Mouse (Mus musculus) limb, embryonic 15.5 days (tissue): ENCODE measurements around the gene Insyn1. TPM values are rescaled to one million over a fixed set of nuclear protein-coding genes. Genes with fewer than 3 reads are reported as not detected.

Experiments used
- ATAC-seq: fragments of 200-750 bp; cut with Nextera tagmentation; 2 replicates; pipeline ENCODE4 v1.8.0; 2017; ENCODE audit warnings: low read depth, moderate TSS enrichment; ENCODE audit not compliant: insufficient number of reproducible peaks, low FRiP score, low TSS enrichment
- H3K27ac ChIP-seq: fragments of 300-500 bp; sonication (generic); 2 replicates; pipeline ENCODE4 v1.5.1; 2015; ENCODE audit warnings: moderate library complexity, mild to moderate bottlenecking, inconsistent platforms
- H3K27me3 ChIP-seq: fragments of 300-500 bp; sonication (generic); 2 replicates; pipeline ENCODE4 v1.6.1; 2015; ENCODE audit warnings: inconsistent platforms
- H3K36me3 ChIP-seq: fragments of 300-500 bp; sonication (generic); 2 replicates; pipeline ENCODE4 v1.6.1; 2015; ENCODE audit warnings: inconsistent platforms
- H3K4me1 ChIP-seq: fragments of 300-500 bp; sonication (generic); 2 replicates; pipeline ENCODE4 v1.6.1; 2015; ENCODE audit warnings: inconsistent platforms
- H3K4me2 ChIP-seq: fragments of 300-500 bp; sonication (generic); 2 replicates; pipeline ENCODE4 v1.6.1; 2015; ENCODE audit warnings: mild to moderate bottlenecking, inconsistent platforms
- H3K4me3 ChIP-seq: fragments of 300-500 bp; sonication (generic); 2 replicates; pipeline ENCODE4 v1.5.1; 2015; ENCODE audit warnings: mild to moderate bottlenecking, inconsistent platforms
- H3K9ac ChIP-seq: fragments of 300-500 bp; sonication (generic); 2 replicates; pipeline ENCODE4 v1.6.1; 2015; ENCODE audit warnings: inconsistent platforms
- H3K9me3 ChIP-seq: fragments of 300-500 bp; sonication (generic); 2 replicates; pipeline ENCODE4 v1.6.1; 2016; ENCODE audit warnings: inconsistent platforms
- WGBS: fragments of 180-500 bp; shearing (Covaris S2); methylation state at CpG from one replicate; pipeline ENCODE4 v1.1.7; 2015; 5-methylcytosine and 5-hydroxymethylcytosine counted together
- polyA plus RNA-seq: library from polyadenylated mRNA; unstranded; fragments of >200 nt; fragmentation: Nextera tagmentation; extraction: Ambion mirVana; gene quantifications from 2 replicates; pipeline ENCODE4 v1.2.1, GENCODE M21; 2015

Gene Insyn1
- polyA plus RNA-seq, 1 experiment from 2014 or later: 3.2 TPM

DNA sequence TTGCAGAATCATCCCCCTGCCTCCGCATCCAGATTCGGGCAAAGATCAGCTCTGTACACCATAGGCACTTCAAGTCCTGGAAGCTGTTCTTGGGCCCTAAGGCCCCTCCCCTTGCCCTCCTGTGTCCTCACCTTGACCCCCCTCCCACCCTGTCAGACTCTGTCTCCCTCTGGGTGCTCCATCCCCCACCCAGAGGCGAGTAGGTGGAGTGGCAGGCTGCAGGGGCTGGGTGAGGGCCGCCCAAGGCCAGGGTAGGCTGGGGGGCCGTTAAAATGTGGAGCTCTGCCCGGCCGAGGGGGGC, 1.4 kb downstream of the Insyn1 start:
- 23% methylated on average over 7 of the region's 7 CpGs for WGBS
- H3K27ac ChIP-seq: no peak overlapping the region
- H3K4me1 ChIP-seq: peaks cover 37% of the 10 kb centered on the region
- H3K4me3 ChIP-seq: peak overlapping the region; percentile 73
- H3K36me3 ChIP-seq: no peaks in the 10 kb centered on the region
- no peaks in the 10 kb centered on the region for H3K9me3 ChIP-seq
- ATAC-seq: no peak
- peak overlapping the region; percentile 93 for H3K4me2 ChIP-seq
- H3K27me3 ChIP-seq: peaks cover 11% of the 10 kb centered on the region
- peak overlapping the region; percentile 31; the same call in 1 of the 2 replicates for H3K9ac ChIP-seq

DNA sequence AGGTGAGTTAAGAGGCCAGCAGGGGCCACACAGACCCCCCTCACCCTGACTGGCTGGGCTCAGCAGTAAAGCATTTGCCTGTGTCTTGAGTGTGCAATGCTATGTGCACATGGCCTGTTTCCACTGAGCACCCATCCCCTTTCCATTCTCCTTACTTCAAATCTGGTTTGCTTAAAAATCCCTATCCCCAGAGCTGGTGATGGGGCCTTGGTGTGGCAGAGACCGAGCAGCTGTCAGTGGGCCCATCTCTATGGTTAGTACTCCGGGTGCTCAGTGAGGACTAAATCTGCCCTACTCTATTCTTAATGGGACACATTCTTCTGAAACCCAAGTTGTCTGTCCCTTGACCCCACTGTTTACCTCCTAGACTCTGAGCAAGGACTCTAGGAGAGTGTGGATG, 2.0 kb downstream of the Insyn1 start:
- no peak overlapping the region for H3K27ac ChIP-seq
- no peak for ATAC-seq
- 73% methylated on average over 2 of the region's 2 CpGs for WGBS
- no peak overlapping the region for H3K9ac ChIP-seq
- peak overlapping the region; percentile 73; the same call in 1 of the 2 replicates for H3K4me3 ChIP-seq
- peak overlapping the region; percentile 93 for H3K4me2 ChIP-seq
- H3K27me3 ChIP-seq: peaks cover 11% of the 10 kb centered on the region
- H3K4me1 ChIP-seq: peaks cover 37% of the 10 kb centered on the region
- H3K9me3 ChIP-seq: no peaks in the 10 kb centered on the region
- H3K36me3 ChIP-seq: no peaks in the 10 kb centered on the region

DNA sequence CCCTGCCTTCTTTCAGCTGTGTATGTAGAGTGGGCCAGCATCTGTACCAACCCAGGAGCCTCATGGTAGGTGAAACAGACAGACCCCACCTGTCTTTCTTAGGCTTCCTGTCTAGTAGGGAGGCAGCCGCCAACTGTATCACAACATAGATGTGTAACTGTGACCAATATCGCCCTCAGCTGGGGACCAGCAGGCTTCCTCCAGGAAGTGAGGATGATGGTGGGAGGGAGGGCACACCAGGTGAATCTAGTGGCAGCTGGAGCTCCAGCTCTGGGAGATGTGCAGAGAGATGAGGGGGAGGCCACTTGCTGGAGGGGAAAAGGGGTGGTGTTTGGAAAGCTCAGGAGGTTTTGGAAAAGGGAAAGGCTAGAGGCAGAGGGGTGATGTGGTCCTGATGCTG, 6.6 kb downstream of the Insyn1 start:
- Histone ChIP-seq H3K27ac (no peak overlapping the region), H3K36me3 (no peaks in the 10 kb centered on the region), H3K9me3 (no peaks in the 10 kb centered on the region), H3K27me3 (peaks cover under 1% of the 10 kb centered on the region; the same call in 1 of the 2 replicates), H3K9ac (no peak overlapping the region), H3K4me3 (no peak overlapping the region), H3K4me2 (no peak overlapping the region), H3K4me1 (peaks cover 20% of the 10 kb centered on the region)
- no peak for ATAC-seq
- 68% methylated on average over 2 of the region's 2 CpGs for WGBS

DNA sequence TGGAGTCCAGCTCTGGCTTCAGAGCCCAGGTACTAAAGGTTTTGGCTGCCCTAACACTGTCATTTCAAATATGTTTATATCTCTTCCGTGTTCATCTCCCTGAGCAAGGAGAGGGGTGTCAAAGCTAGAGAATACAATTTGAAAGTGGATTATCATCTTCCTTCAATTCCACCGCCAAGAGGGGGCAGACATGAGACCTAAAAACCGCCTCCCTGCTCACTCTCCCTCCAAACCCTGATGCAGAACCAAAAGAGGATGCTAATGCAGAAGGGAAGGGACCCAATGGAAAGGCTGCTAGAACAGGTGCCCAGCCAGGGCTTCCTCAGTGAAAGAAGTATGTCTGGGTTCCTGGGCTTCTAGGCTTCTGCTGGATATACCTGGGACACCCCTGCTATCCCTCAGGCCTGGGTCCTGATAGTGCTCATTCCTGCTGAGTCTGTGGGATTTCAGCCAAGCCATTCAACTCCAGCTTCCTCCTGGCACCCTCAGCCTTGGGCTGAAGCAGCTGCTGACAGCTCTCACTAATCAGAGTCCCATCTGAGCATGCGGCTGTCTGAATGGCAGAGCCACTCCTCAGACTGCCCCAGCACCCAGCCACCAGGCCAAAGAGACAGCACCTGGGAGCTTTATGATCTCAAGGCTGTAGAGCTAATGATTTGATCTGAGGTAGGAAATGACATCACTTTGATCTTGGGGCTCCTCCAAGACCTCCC, 8.2 kb downstream of the Insyn1 start:
- WGBS: 35% methylated on average over 4 of the region's 4 CpGs
- no peak for ATAC-seq

DNA sequence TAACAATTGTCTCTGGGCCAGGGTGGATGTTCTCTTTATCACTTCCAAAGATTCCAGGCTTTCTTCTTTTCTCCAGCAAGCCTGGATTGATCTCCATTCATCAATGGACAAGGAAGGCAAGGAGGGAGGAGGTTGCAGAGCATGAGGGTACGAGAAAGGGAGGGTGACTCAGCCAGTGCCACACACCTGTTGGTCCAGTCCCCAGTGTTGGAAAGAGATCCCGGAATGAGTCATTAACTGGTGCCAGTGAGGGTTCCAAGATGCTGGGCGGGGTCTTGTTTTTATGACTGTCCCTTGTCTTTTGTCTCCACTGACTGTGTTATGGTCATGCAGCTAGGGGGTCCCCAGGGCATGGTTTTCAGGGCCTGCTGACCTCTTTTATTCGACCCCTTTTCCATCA, 9.5 kb downstream of the Insyn1 start:
- ATAC-seq: no peak
- Histone ChIP-seq H3K4me3 (no peak overlapping the region), H3K27ac (no peak overlapping the region), H3K36me3 (no peaks in the 10 kb centered on the region), H3K4me1 (peaks cover 5% of the 10 kb centered on the region; the same call in 1 of the 2 replicates), H3K9ac (no peak overlapping the region), H3K27me3 (no peaks in the 10 kb centered on the region), H3K4me2 (no peak overlapping the region), H3K9me3 (no peaks in the 10 kb centered on the region)
- 41% methylated on average over 4 of the region's 4 CpGs for WGBS

More for the DNA sequence above, 8.2 kb downstream of the Insyn1 start:
- Histone ChIP-seq H3K9ac (no peak overlapping the region), H3K9me3 (no peaks in the 10 kb centered on the region), H3K36me3 (no peaks in the 10 kb centered on the region), H3K4me2 (no peak overlapping the region), H3K4me1 (peaks cover 5% of the 10 kb centered on the region; the same call in 1 of the 2 replicates), H3K27me3 (no peaks in the 10 kb centered on the region), H3K27ac (no peak overlapping the region), H3K4me3 (no peak overlapping the region)

DNA sequence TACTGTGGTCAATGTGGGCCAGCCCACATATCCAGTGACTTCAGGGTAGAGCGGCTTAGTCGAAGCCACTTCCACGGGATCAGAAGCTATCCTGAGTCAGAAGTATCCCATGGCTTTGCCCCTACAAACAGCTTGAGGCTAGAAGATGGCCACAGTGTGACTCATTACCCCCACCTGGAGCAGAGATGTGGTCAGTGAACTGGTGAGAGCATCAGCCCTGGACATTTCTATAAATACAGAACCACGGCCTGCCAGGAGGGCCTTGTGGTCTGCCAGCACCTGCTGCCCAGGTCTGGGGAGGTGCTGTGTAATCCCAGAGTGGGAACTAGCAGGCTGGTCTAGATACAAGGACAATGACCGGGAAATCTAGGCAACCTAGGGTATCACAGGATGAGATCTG, 12.5 kb downstream of the Insyn1 start:
- no peak overlapping the region for H3K27ac ChIP-seq
- no peaks in the 10 kb centered on the region for H3K36me3 ChIP-seq
- H3K4me3 ChIP-seq: no peak overlapping the region
- no peaks in the 10 kb centered on the region for H3K9me3 ChIP-seq
- peaks cover 5% of the 10 kb centered on the region; the same call in 1 of the 2 replicates for H3K4me1 ChIP-seq
- H3K27me3 ChIP-seq: no peaks in the 10 kb centered on the region
- H3K9ac ChIP-seq: no peak overlapping the region
- ATAC-seq: no peak
- H3K4me2 ChIP-seq: no peak overlapping the region
- WGBS: 85% methylated on average over 5 of the region's 5 CpGs

DNA sequence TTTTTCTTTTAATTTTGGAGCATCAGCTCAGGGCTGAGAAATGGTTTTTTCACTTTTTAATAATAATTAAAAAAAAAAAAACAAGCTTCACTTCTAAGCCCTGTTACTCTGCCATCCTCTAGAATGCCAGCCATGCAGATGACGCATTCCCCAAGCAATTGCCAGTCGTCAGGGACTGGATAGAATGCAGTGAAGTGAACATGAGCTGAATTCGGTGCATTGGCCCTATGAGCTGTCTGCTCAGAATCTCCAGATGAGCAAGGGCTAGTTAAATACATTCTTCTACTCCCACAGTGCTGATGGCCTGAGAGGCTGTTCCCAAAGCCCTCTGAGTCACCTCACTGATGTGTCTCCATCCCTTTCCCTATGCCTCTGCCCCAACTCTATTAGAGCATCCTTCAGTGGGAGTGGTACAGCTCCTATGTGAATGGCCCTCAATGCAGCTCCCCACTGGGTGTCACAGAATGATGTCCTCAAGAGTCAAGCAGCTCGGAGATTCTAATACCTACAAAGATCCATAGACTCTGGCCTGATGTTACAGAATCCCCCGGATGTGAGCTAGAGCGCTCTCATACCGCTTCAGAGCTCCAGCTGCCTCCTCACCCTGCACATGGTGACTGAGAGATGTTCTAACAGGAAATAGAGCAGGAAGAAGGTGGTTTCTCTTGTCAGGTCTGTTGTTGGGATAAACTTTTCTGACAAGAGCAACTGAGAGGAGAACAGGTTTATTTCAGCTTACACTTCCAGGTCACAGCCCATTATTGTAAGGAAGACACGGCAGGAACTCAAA, 19.0 kb downstream of the Insyn1 start:
- 78% methylated on average over 8 of the region's 8 CpGs for WGBS
- ATAC-seq: no peak
- no peak overlapping the region for H3K27ac ChIP-seq

DNA sequence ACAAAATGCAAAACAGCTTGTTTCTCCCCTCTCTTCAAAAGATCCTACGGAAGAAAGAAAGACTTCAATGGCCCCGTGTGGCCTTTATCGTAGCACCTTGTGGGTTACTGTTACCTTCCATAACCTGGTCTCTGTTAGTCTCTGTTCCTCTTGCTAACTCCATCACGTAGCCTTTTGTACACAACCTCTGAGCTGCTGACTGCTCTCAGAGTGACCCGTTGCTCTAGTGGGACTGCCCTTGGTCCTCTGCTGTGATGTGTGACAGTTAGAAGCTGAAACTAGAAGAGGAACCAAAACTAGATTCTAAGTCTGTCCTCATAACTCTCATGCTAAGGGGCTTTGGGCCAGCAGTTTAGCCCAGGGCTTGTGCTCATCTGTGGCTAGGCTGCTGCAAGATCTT, 22.0 kb downstream of the Insyn1 start:
- H3K9ac ChIP-seq: no peak overlapping the region
- no peak overlapping the region for H3K27ac ChIP-seq
- H3K27me3 ChIP-seq: no peaks in the 10 kb centered on the region
- H3K9me3 ChIP-seq: no peaks in the 10 kb centered on the region
- ATAC-seq: no peak
- H3K4me3 ChIP-seq: no peak overlapping the region
- H3K4me2 ChIP-seq: no peak overlapping the region
- peaks cover 9% of the 10 kb centered on the region for H3K4me1 ChIP-seq
- H3K36me3 ChIP-seq: no peaks in the 10 kb centered on the region
- WGBS: 77% methylated on average over 5 of the region's 5 CpGs

More for the DNA sequence above, 19.0 kb downstream of the Insyn1 start:
- Histone ChIP-seq H3K4me2 (no peak overlapping the region), H3K36me3 (no peaks in the 10 kb centered on the region), H3K9me3 (no peaks in the 10 kb centered on the region), H3K4me1 (no peaks in the 10 kb centered on the region), H3K9ac (no peak overlapping the region), H3K27me3 (no peaks in the 10 kb centered on the region), H3K4me3 (no peak overlapping the region)

DNA sequence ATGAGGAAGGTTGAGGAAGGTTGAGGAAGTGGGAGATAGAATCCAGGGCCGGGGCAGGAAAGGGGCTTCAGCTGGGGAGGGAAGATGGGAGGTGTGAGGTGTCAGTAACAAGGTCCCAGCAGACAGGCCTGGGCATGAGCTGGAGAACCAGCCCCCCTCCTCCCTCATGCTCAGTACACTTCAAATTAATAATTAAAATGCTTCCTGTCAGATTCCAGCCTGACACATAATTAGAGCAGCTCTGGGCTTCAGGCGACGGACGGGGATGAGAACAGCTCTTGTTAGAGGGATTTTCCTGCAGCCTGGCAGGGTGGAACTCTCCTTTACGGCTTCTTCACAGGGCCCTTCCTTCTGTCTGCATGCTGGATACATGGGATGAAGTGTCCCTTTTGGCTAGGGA, 25.3 kb downstream of the Insyn1 start:
- H3K4me1 ChIP-seq: peaks cover 23% of the 10 kb centered on the region
- no peak for ATAC-seq
- H3K4me2 ChIP-seq: no peak overlapping the region
- WGBS: 35% methylated on average over 5 of the region's 5 CpGs
- H3K27me3 ChIP-seq: no peaks in the 10 kb centered on the region
- no peaks in the 10 kb centered on the region for H3K9me3 ChIP-seq
- no peak overlapping the region for H3K9ac ChIP-seq
- H3K4me3 ChIP-seq: no peak overlapping the region
- no peaks in the 10 kb centered on the region for H3K36me3 ChIP-seq
- no peak overlapping the region for H3K27ac ChIP-seq

DNA sequence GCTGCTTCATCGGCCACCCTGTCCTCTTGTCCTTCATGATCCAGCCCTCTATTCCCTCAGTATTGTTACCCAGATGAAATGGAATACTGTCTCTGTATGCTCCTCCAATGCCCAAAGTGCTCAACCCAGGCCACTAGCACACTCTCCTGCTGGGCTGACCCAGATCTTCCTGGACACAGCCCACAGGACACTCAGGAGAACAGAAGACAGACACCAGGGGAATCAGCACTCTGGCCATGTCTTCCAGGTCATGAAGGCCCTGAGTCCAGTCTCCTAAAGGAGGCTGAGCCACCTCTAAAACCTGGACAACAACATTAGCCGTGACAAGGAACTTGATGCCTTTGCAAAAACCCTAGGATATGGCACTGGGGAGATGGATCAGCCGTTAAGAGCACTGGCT, 28.1 kb downstream of the Insyn1 start:
- 78% methylated on average over 3 of the region's 3 CpGs for WGBS
- no peak overlapping the region for H3K4me3 ChIP-seq
- peaks cover 38% of the 10 kb centered on the region for H3K4me1 ChIP-seq

DNA sequence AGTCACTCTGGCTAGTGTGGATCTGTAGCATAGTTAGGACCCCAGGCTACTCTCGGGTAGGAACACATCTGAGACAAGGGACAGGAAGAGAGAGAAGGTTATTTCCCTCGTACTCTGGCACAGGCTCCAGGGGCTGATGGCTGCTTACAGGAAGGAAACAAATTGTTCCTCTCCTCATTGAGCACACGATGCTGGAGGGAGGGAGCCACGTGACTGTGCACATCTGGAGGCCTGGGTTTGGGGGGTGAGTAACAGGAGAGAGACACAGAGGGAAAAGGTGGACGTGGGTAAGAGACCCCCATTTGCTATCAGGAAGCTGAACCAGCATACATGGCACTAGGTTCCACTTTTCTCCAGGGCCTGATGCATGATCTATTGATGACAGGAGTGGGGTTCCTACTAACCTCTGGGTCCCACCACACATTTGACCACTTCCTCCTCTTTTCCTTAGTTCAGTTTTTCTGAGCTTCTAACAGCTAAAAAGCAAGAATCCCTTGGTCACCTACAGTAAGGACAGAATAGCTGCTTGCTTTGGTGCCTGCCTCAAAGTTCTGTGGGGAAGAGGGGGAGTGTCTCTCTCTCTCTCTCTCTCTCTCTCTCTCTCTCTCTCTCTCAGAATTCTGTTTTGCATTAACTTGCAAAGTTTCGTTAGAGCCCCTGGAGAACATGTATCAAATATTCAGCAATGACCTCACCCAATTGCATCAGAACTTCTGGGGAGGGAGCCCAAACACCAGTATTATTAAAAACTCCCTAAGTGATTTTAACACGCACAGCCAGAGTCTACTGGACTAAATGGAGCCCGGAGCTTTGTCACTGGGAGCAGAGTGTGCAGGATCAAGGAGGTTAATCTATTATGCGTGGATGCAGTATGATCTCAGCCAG, 29.7 kb downstream of the Insyn1 start:
- H3K27me3 ChIP-seq: no peaks in the 10 kb centered on the region
- H3K4me2 ChIP-seq: no peak overlapping the region
- H3K36me3 ChIP-seq: no peaks in the 10 kb centered on the region
- peaks cover 46% of the 10 kb centered on the region for H3K4me1 ChIP-seq
- no peak overlapping the region for H3K4me3 ChIP-seq
- no peaks in the 10 kb centered on the region for H3K9me3 ChIP-seq
- peak overlapping the region; percentile 74 for H3K27ac ChIP-seq
- H3K9ac ChIP-seq: no peak overlapping the region
- peak; percentile 53 for ATAC-seq
- 10% methylated on average over 9 of the region's 9 CpGs for WGBS

More for the DNA sequence above, 28.1 kb downstream of the Insyn1 start:
- H3K36me3 ChIP-seq: no peaks in the 10 kb centered on the region
- H3K9me3 ChIP-seq: no peaks in the 10 kb centered on the region
- H3K27ac ChIP-seq: no peak overlapping the region
- H3K27me3 ChIP-seq: no peaks in the 10 kb centered on the region
- no peak for ATAC-seq
- no peak overlapping the region for H3K4me2 ChIP-seq
- no peak overlapping the region for H3K9ac ChIP-seq
